25 mouse cellular contexts compared by ENCODE assay signal in genomic region chr1:51892005-51892404, GRCm38 (mm10).
"Had no signal": no experiment of that assay in that cellular context is flagged by ENCODE, and none has a peak within 500 bp of the region (broad histone marks: within the 10 kb centered on the region; RNA-seq: fewer than 3 reads in every experiment).

No protein-coding gene starts in this region.

- H3K27me3 ChIP-seq: heart, embryonic 13.5 days; heart, embryonic 15.5 days; hindbrain, embryonic 13.5 days; hindbrain, embryonic 15.5 days; intestine, embryonic 15.5 days; limb, embryonic 12.5 days; liver, embryonic 13.5 days had no signal

- H3K9ac ChIP-seq: forebrain, postnatal 0 days; heart, embryonic 13.5 days; heart, embryonic 15.5 days; hindbrain, embryonic 13.5 days; hindbrain, embryonic 15.5 days; intestine, embryonic 15.5 days; limb, embryonic 12.5 days; liver, embryonic 13.5 days had no signal

- H3K4me3 ChIP-seq: heart, adult 2 months; heart, embryonic 13.5 days; heart, embryonic 15.5 days; hindbrain, embryonic 13.5 days; hindbrain, embryonic 15.5 days; intestine, embryonic 15.5 days; layer of hippocampus, adult 2 months; left cerebral cortex, adult 2 months; limb, embryonic 10.5 days; limb, embryonic 12.5 days; liver, embryonic 13.5 days had no signal

- DNase-seq: forebrain, postnatal 0 days; gastrocnemius, postnatal 10 days; gastrocnemius, postnatal 25 days; heart, adult 11 months; heart, adult 2 months; heart, postnatal 14 days; heart, postnatal 36 days; kidney, adult 18-20 months; kidney, adult 8-10 months; kidney, postnatal 10 days; kidney, postnatal 25 days; kidney, postnatal 4 days; liver, embryonic 13.5 days had no signal

- H3K36me3 ChIP-seq: heart, embryonic 13.5 days; heart, embryonic 15.5 days; hindbrain, embryonic 13.5 days; hindbrain, embryonic 15.5 days; intestine, embryonic 15.5 days; limb, embryonic 12.5 days; liver, embryonic 13.5 days had no signal

- H3K27ac ChIP-seq: heart, adult 2 months; heart, embryonic 13.5 days; heart, embryonic 15.5 days; hindbrain, embryonic 13.5 days; hindbrain, embryonic 15.5 days; intestine, embryonic 15.5 days; layer of hippocampus, adult 2 months; left cerebral cortex, adult 2 months; limb, embryonic 10.5 days; limb, embryonic 12.5 days; liver, embryonic 13.5 days had no signal

- H3K9me3 ChIP-seq: heart, embryonic 13.5 days; heart, embryonic 15.5 days; hindbrain, embryonic 13.5 days; hindbrain, embryonic 15.5 days; intestine, embryonic 15.5 days; limb, embryonic 10.5 days; limb, embryonic 12.5 days; liver, embryonic 13.5 days had no signal

- H3K4me2 ChIP-seq: heart, embryonic 11.5 days; heart, embryonic 13.5 days; heart, embryonic 15.5 days; hindbrain, embryonic 13.5 days; hindbrain, embryonic 15.5 days; intestine, embryonic 15.5 days; limb, embryonic 12.5 days; liver, embryonic 13.5 days had no signal

- ATAC-seq: forebrain, postnatal 0 days; inflammation-experienced regulatory T-cells, adult 6 months; intestine, embryonic 15.5 days; intestine, postnatal 0 days had no signal
